Mouse (Mus musculus) frontal cortex, postnatal 25 days (tissue): ENCODE data around the gene Tlnrd1.

Experiments
- DNase-seq, 2 experiments: peaks; one replicate each; pipeline ENCODE4 v3.0.0; 2022; ENCODE audit warnings: low spot score in 2 of 2

The Tlnrd1 gene

DNA sequence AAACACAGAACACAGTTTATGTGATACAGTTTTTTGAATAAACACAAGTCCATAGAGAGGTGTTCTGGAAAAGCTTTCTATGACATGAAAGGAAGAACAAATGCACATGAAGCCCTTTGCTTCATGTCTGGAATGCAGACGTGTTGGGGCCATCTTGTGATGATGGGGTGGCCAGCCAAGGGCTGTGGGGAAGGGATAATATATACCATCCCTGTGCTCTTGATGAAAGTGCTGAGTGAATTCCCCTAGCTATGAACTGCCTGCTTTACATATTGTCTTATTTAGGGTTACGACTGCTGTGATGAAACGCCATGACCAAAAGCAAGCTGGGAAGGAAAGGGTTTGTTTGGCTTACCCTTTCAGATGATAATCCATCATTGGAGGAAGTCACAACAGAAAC lies 39.3 kb downstream of the Tlnrd1 start:
- no peak for DNase-seq

DNA sequence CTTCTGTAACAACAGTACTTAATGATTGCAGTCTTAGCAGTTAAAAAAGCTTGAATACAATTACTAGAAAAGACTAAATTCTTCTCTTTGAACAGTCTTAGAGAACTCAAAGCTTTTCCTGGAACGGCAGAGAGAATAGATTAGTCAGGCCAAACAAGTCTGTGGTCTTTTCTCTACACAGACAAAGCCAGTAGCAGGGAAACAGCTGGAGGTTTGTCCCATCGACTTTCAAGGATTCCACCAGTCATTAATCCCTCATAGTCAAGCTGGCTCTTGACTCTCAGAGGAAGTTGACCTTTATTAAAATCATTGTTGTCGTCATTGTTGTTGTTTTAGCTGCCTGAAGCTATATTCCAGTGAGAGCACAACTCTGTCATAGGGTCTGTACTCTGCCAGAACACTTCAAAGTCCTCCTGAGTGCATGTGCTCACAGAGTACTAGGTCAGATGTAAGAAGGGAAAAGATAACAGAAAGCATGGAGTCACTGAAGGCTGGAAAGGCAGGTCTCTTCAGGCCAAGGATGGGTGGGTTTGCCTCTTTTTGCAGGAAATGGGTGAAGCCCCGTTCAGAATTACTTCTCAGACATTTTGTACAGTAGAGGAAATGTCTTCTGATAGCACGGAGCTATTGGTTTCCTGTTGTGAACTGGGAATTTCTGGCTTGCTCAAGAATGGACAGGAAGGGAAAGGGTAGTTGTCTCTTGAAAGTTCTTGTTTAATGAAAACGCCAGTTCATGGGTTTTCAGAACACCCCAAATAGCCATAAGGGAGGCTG lies 41.4 kb downstream of the Tlnrd1 start:
- DNase-seq: no peak

DNA sequence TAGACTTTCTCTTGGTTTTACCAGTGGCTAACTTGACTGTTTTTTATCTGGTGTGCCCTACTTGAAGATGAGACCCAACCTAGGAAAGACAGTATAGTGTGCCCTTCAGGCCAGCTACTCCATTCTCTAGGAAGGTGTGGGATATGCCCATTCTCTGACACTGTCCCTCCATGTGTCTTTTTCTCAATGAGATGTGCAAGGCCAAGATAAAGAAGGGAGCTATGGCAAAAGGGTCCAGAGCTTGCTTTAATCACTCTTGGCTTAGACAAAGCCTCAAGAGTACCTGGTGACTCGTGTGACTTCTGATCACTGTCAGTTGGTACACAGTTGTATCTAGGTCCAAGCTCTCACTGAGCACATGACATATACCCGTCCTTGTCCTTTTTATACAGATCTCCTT lies 44.0 kb downstream of the Tlnrd1 start:
- no peak for DNase-seq

DNA sequence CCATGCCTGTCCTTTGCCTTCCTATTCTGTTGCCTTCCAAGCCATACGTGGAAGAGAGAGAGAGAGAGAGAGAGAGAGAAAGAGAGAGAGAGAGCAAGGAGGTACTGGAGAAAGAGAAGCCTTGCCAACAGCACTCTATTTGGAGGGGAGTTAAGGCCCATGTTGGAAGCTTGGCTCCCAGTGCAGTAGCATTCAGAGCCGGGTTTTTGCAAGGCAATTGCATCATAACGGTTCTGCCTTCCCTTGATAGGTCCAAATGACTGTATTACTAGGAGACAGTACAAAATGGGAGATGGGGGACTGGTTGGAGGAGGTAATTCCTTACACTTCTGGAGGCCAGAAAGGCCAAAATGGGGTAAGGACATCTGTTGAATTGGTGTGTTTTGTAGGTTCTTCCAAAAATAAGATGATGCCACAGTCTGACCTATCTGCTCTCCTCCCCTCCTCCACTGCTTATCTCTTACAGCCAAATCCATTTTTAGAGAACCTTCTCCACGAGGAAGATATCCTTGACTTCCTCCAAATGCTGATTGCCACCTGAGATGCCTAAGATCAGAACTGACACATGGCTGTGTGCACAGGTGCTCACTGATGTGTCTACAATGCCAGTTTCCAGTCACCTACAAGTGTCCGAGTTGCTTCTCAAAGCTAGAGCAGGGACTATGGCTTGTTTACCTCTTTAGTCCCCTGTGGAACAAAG lies 45.4 kb downstream of the Tlnrd1 start:
- no peak for DNase-seq
